Comparison of ENCODE assay signal across 16 mouse cellular contexts in genomic region chr17:84642324-84642723, GRCm38 (mm10). TPM values are rescaled to one million over a fixed set of nuclear protein-coding genes. Genes with fewer than 3 reads are reported as not detected.
"Had no signal": no experiment of that assay in that cellular context is flagged by ENCODE, and none has a peak within 500 bp of the region (broad histone marks: within the 10 kb centered on the region; RNA-seq: fewer than 3 reads in every experiment).

No protein-coding gene starts in this region.

- H3K4me3 ChIP-seq: limb, embryonic 12.5 days; liver, embryonic 12.5 days; liver, embryonic 15.5 days; lung, embryonic 15.5 days; megakaryocyte, embryonic 14.5 days; midbrain, embryonic 10.5 days; midbrain, embryonic 13.5 days; myocyte; neural tube, embryonic 13.5 days; stomach, embryonic 15.5 days had no signal

- ATAC-seq: liver, embryonic 12.5 days; midbrain, embryonic 13.5 days; midbrain, embryonic 16.5 days had no signal

- H3K27me3 ChIP-seq: limb, embryonic 12.5 days; liver, embryonic 15.5 days; lung, embryonic 15.5 days; midbrain, embryonic 13.5 days; neural tube, embryonic 13.5 days; stomach, embryonic 15.5 days had no signal

- H3K4me2 ChIP-seq: limb, embryonic 12.5 days; liver, embryonic 12.5 days; liver, embryonic 15.5 days; lung, embryonic 15.5 days; midbrain, embryonic 13.5 days; neural tube, embryonic 13.5 days; stomach, embryonic 15.5 days had no signal

- H3K9me3 ChIP-seq: limb, embryonic 12.5 days; liver, embryonic 12.5 days; liver, embryonic 15.5 days; lung, embryonic 15.5 days; megakaryocyte, embryonic 14.5 days; midbrain, embryonic 10.5 days; midbrain, embryonic 13.5 days; neural tube, embryonic 13.5 days; stomach, embryonic 15.5 days had no signal

- H3K4me1 ChIP-seq: lung, embryonic 15.5 days; megakaryocyte, embryonic 14.5 days had no signal

- H3K9ac ChIP-seq: limb, embryonic 12.5 days; liver, embryonic 12.5 days; liver, embryonic 15.5 days; lung, embryonic 15.5 days; midbrain, embryonic 13.5 days; neural tube, embryonic 13.5 days; stomach, embryonic 15.5 days had no signal

- H3K36me3 ChIP-seq: liver, embryonic 12.5 days; liver, embryonic 15.5 days; lung, embryonic 15.5 days; midbrain, embryonic 10.5 days; midbrain, embryonic 13.5 days; neural tube, embryonic 13.5 days; stomach, embryonic 15.5 days had no signal

- H3K27ac ChIP-seq: limb, embryonic 12.5 days; liver, embryonic 12.5 days; liver, embryonic 15.5 days; lung, embryonic 15.5 days; midbrain, embryonic 13.5 days; neural tube, embryonic 13.5 days; stomach, embryonic 15.5 days had no signal

RNA-seq across cellular contexts. Expression of gene Abcg8, which starts 33.8 kb away (rescaled TPM):
- total RNA-seq: layer of hippocampus, adult 8-10 months; layer of hippocampus, postnatal 14 days; left cerebral cortex, postnatal 36 days; monocyte, adult 5-6 weeks; neutrophil, adult 5-6 weeks had no signal
- polyA plus RNA-seq: lung, embryonic 15.5 days; neural tube, embryonic 13.5 days had no signal

RNA-seq across cellular contexts. Expression of gene Abcg5, which starts 40.5 kb away (rescaled TPM):
- total RNA-seq: layer of hippocampus, adult 8-10 months; layer of hippocampus, postnatal 14 days; monocyte, adult 5-6 weeks; neutrophil, adult 5-6 weeks had no signal
- polyA plus RNA-seq: myocyte had no signal
